Comparison of ENCODE assay signal across 8 mouse cellular contexts in the genomic region with DNA sequence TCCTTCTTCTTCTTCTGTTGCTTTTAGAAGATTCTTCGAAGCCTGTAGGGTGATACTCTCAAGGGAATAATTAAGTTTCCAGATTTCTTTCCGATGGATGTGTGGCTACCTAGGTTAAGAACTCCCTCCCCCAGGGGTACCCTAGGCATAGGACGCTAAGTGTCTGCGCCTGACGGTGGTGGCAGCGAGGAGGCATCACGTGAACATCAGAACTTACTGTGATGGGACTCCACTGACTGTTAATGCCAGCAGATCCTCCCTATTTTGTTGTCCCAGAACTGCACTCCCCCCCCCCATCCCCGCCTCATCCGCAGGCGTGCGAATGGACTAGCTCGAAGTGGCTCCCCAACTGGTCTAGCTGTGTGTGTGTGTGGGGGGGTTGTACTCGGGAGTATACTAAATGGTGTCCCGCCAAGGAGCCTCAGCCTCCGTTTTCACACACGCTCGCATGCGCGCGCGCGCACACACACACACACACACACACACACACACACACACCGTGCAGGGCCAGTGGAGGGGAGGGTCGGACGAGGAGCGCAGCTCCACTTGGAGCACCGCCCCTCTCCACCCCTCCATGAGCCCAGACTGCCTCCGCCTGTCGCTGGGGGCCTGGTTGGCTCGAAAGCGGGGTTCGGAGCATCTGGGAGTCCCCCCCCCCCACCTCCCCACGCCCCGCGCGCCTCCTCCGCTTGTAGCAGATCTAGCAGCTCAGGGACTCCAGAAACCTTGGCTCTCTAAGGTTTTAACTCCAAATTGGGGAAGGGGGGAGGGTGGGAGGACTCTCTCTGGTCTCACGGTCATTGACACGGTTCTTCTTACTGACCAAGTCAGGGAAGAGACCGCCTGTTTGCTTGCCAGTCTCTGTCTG. TPM values are rescaled to one million over a fixed set of nuclear protein-coding genes. Genes with fewer than 3 reads are reported as not detected.
DNase-seq lines count a peak whose midpoint lies in the region; TF ChIP-seq lines count a peak whose summit lies in the region.

No protein-coding gene starts in this region.

- H3K9me3 ChIP-seq in forebrain, embryonic 10.5 days: no peaks in the 10 kb centered on the region

- peak; percentile 60 to 73 for DNase-seq in layer of hippocampus, postnatal 10 days (ENCODE audit: low spot score in 2 of 2)
- DNase-seq in layer of hippocampus, adult 18-20 months (ENCODE audit: low spot score in 2 of 2): no peak
- DNase-seq in forebrain, embryonic 10.5 days (ENCODE audit: extremely low spot score, low spot score): peak; percentile 73
- peak; percentile 83 for DNase-seq in left cerebral cortex, postnatal 4 days
- DNase-seq in right cerebral cortex, adult 18-20 months: peak; percentile 69
- no peak for DNase-seq in lung, postnatal 4 days
- no peak for DNase-seq in kidney, adult 2 months
- DNase-seq in cerebellum, adult 11-12 months: no peak

- peak overlapping the region; percentile 87 for H3K4me3 ChIP-seq in forebrain, embryonic 10.5 days
- H3K4me3 ChIP-seq in kidney, adult 2 months (ENCODE audit: insufficient read depth, low read depth, low read length): no peak overlapping the region

- intact Hi-C loops in left cerebral cortex, postnatal 4 days (cut with DNase I): loop anchor here (5.0 to 10.0 kb wide), 4 partner anchors 481 to 1754 kb away; no protein-coding TSS in a partner anchor

- peak overlapping the region; percentile 98 for H3K27ac ChIP-seq in forebrain, embryonic 10.5 days
- no peak overlapping the region for H3K27ac ChIP-seq in kidney, adult 2 months (ENCODE audit: insufficient read depth, low read depth, low read length)

- H3K27me3 ChIP-seq in forebrain, embryonic 10.5 days (ENCODE audit: poor library complexity, severe bottlenecking): peaks cover 100% of the 10 kb centered on the region
- H3K27me3 ChIP-seq in kidney, adult 2 months (replicated peaks; ENCODE audit: control insufficient read depth, insufficient read depth, low read length): peaks cover 16% of the 10 kb centered on the region

- WGBS in forebrain, embryonic 10.5 days: under 1% methylated on average over 37 of the region's 40 CpGs
- WGBS in kidney, adult 2 months: 3% methylated on average over 35 of the region's 40 CpGs

- peaks cover 96% of the 10 kb centered on the region for H3K4me1 ChIP-seq in forebrain, embryonic 10.5 days
- peaks cover 4% of the 10 kb centered on the region; the same call in 1 of the 2 replicates for H3K4me1 ChIP-seq in kidney, adult 2 months (ENCODE audit: control insufficient read depth, insufficient read depth, low read length)

- no peak for TF ChIP-seq CTCF in kidney, adult 2 months (conservative IDR thresholded peaks at IDR 0.05; ENCODE audit: insufficient read depth, insufficient read length, low read depth, low read length)

- no peaks in the 10 kb centered on the region for H3K36me3 ChIP-seq in forebrain, embryonic 10.5 days (replicated peaks)
- H3K36me3 ChIP-seq in kidney, adult 2 months (ENCODE audit: control insufficient read depth, insufficient read depth, low read length): no peaks in the 10 kb centered on the region

- TF ChIP-seq POLR2A in kidney, adult 2 months (IDR thresholded peaks at IDR 0.05; ENCODE audit: low read depth, low read length): no peak

RNA-seq across cellular contexts. Expression of gene Pou3f2, which starts 3.0 kb away (rescaled TPM):
- 10 to 100 TPM; 10.7 TPM for total RNA-seq in layer of hippocampus, postnatal 10 days (2021)
- total RNA-seq in layer of hippocampus, adult 18-20 months (2021): 10 to 100 TPM in 1 of 2 experiments, 1 to 10 TPM in 1; 9.7 to 10.6 TPM
- polyA plus RNA-seq in forebrain, embryonic 10.5 days (2016; fragmentation: Nextera tagmentation; extraction: Ambion mirVana): 13.3 and 14.6 TPM in 2 replicates
- total RNA-seq in left cerebral cortex, postnatal 4 days (2021): 10 to 100 TPM; 50.0 to 68.6 TPM
- polyA plus RNA-seq in kidney, adult 2 months (2012; rRNA removed): not detected in 2 replicates

Comparison
In these comparisons a context has a peak if more than half of its experiments do, and no peak if none do; other contexts are left out.
1. DNase-seq: peak in layer of hippocampus, postnatal 10 days (2 of 2), forebrain, embryonic 10.5 days (single experiment), left cerebral cortex, postnatal 4 days (single experiment) and right cerebral cortex, adult 18-20 months (single experiment); none in layer of hippocampus, adult 18-20 months (0 of 2), lung, postnatal 4 days (0 of 2), kidney, adult 2 months (single experiment) and cerebellum, adult 11-12 months (single experiment).
2. RNA of gene Pou3f2, which starts 3.0 kb away (total RNA-seq): 50.0 to 68.6 TPM in left cerebral cortex, postnatal 4 days; 10.7 TPM in layer of hippocampus, postnatal 10 days and 9.7 to 10.6 TPM in layer of hippocampus, adult 18-20 months; every median in the first group is over 4 times any median in the second.